Mouse (Mus musculus) neural tube, embryonic 13.5 days (tissue): ENCODE data around the gene Zfp563. TPM values are rescaled to one million over a fixed set of nuclear protein-coding genes. Genes with fewer than 3 reads are reported as not detected.

Experiments used
- ATAC-seq: fragments of 200-750 bp; cut with Nextera tagmentation; 2 replicates; pipeline ENCODE4 v1.8.0; 2017; ENCODE audit warnings: low read depth, mild to moderate bottlenecking, moderate TSS enrichment, moderate library complexity
- H3K27ac ChIP-seq: fragments of 300-500 bp; sonication (generic); replicated peaks from 2 replicates; pipeline ENCODE4 v1.5.1; 2015; ENCODE audit warnings: moderate library complexity, mild to moderate bottlenecking, inconsistent platforms
- H3K27me3 ChIP-seq: fragments of 300-500 bp; sonication (generic); 2 replicates; pipeline ENCODE4 v1.6.1; 2015; ENCODE audit warnings: mild to moderate bottlenecking, inconsistent platforms
- H3K36me3 ChIP-seq: fragments of 300-500 bp; sonication (generic); 2 replicates; pipeline ENCODE4 v1.6.1; 2015; ENCODE audit warnings: mild to moderate bottlenecking, inconsistent platforms
- H3K4me1 ChIP-seq: fragments of 300-500 bp; sonication (generic); replicated peaks from 2 replicates; pipeline ENCODE4 v1.6.1; 2015; ENCODE audit warnings: inconsistent platforms
- H3K4me2 ChIP-seq: fragments of 300-500 bp; sonication (generic); 2 replicates; pipeline ENCODE4 v1.6.1; 2015; ENCODE audit warnings: inconsistent platforms, mild to moderate bottlenecking, moderate library complexity
- H3K4me3 ChIP-seq: fragments of 300-500 bp; sonication (generic); 2 replicates; pipeline ENCODE4 v1.5.1; 2015; ENCODE audit warnings: mild to moderate bottlenecking, inconsistent platforms
- H3K9ac ChIP-seq: fragments of 300-500 bp; sonication (generic); 2 replicates; pipeline ENCODE4 v1.6.1; 2015; ENCODE audit warnings: moderate library complexity, mild to moderate bottlenecking, inconsistent platforms
- H3K9me3 ChIP-seq: fragments of 300-500 bp; sonication (generic); 2 replicates; pipeline ENCODE4 v1.6.1; 2016; ENCODE audit warnings: inconsistent platforms
- WGBS: fragments of 180-500 bp; shearing (Covaris S2); methylation state at CpG from one replicate; pipeline ENCODE4 v1.1.7; 2015; 5-methylcytosine and 5-hydroxymethylcytosine counted together
- polyA plus RNA-seq: library from polyadenylated mRNA; unstranded; fragments of >200 nt; fragmentation: Nextera tagmentation; extraction: Ambion mirVana; gene quantifications from 2 replicates; pipeline ENCODE4 v1.2.1, GENCODE M21; 2015

Zfp563 gene
- polyA plus RNA-seq = 17.7 and 23.4 TPM in 2 replicates

- peak; percentile 92 for ATAC-seq
- peak within 1 kb of the TSS; percentile 65 for H3K4me3 ChIP-seq
These were observed at the start of gene Zfp563 for GRCm38 (mm10) chr17:33089220-33089949. TSS of gene Zfp563 (plus strand) at chr17:33089310.

GRCm38 (mm10) chr17:33058791-33059190, 30.3 kb upstream of the Zfp563 start:
- Histone ChIP-seq H3K9me3 (no peaks in the 10 kb centered on the region), H3K36me3 (no peaks in the 10 kb centered on the region), H3K4me3 (no peak overlapping the region), H3K27me3 (no peaks in the 10 kb centered on the region), H3K4me1 (no peaks in the 10 kb centered on the region), H3K4me2 (no peak overlapping the region), H3K27ac (no peak overlapping the region), H3K9ac (no peak overlapping the region)
- no peak for ATAC-seq
- 23% methylated on average over 1 of the region's 1 CpGs for WGBS

More at GRCm38 (mm10) chr17:33089220-33089949, at the start of gene Zfp563:
- no peaks in the 10 kb centered on the region for H3K36me3 ChIP-seq
- H3K4me1 ChIP-seq = peaks cover 31% of the 10 kb centered on the region
- H3K27me3 ChIP-seq = no peaks in the 10 kb centered on the region
- no peaks in the 10 kb centered on the region for H3K9me3 ChIP-seq
- WGBS = 6% methylated on average over 34 of the region's 34 CpGs
- peak within 1 kb of the TSS; percentile 86 for H3K27ac ChIP-seq
- peak within 1 kb of the TSS; percentile 73 for H3K4me2 ChIP-seq
- peak within 1 kb of the TSS; percentile 83 for H3K9ac ChIP-seq

- Histone ChIP-seq H3K4me1 (no peaks in the 10 kb centered on the region), H3K9ac (no peak overlapping the region), H3K27me3 (no peaks in the 10 kb centered on the region), H3K9me3 (no peaks in the 10 kb centered on the region), H3K27ac (no peak overlapping the region), H3K36me3 (no peaks in the 10 kb centered on the region), H3K4me3 (no peak overlapping the region), H3K4me2 (no peak overlapping the region)
- 0% methylated on average over 1 of the region's 1 CpGs for WGBS
- no peak for ATAC-seq
These were observed 26.1 kb upstream of the Zfp563 start for GRCm38 (mm10) chr17:33063001-33063400.

GRCm38 (mm10) chr17:33067958-33068357, 21.2 kb upstream of the Zfp563 start, which contains the start of gene 4921501E09Rik:
TSS of gene 4921501E09Rik (minus strand) at chr17:33068058.
- Histone ChIP-seq H3K27me3 (no peaks in the 10 kb centered on the region), H3K9me3 (no peaks in the 10 kb centered on the region), H3K27ac (no peak within 1 kb of the TSS), H3K9ac (no peak within 1 kb of the TSS), H3K4me1 (no peaks in the 10 kb centered on the region), H3K36me3 (no peaks in the 10 kb centered on the region), H3K4me3 (no peak within 1 kb of the TSS), H3K4me2 (no peak within 1 kb of the TSS)
- ATAC-seq = no peak
- WGBS = 55% methylated on average over 1 of the region's 1 CpGs

GRCm38 (mm10) chr17:33091630-33092029, 2.5 kb downstream of the Zfp563 start:
- 76% methylated on average over 1 of the region's 1 CpGs for WGBS
- Histone ChIP-seq H3K4me1 (peaks cover 33% of the 10 kb centered on the region), H3K9ac (no peak overlapping the region), H3K4me3 (peak overlapping the region; percentile 83; the same call in 1 of the 2 replicates), H3K27me3 (no peaks in the 10 kb centered on the region), H3K36me3 (0 out of 2 replicates have a peak, but pooled peaks cover 4% of the 10 kb centered on the region), H3K4me2 (0 out of 2 replicates have a peak overlapping the region, but pooled peaks have one; percentile 68), H3K27ac (no peak overlapping the region), H3K9me3 (no peaks in the 10 kb centered on the region)
- no peak for ATAC-seq

GRCm38 (mm10) chr17:33092391-33093193, 3.5 kb downstream of the Zfp563 start:
- no peaks in the 10 kb centered on the region for H3K27me3 ChIP-seq
- H3K36me3 ChIP-seq = 0 out of 2 replicates have a peak, but pooled peaks cover 4% of the 10 kb centered on the region
- H3K4me2 ChIP-seq = peak overlapping the region; percentile 68
- peak overlapping the region; percentile 91 for H3K9ac ChIP-seq
- peaks cover 33% of the 10 kb centered on the region for H3K4me1 ChIP-seq
- no peaks in the 10 kb centered on the region for H3K9me3 ChIP-seq
- 2% methylated on average over 31 of the region's 31 CpGs for WGBS
- H3K4me3 ChIP-seq = peak overlapping the region; percentile 83
- H3K27ac ChIP-seq = peak overlapping the region; percentile 94
- ATAC-seq = peak; percentile 76

GRCm38 (mm10) chr17:33097396-33097795, 8.3 kb downstream of the Zfp563 start:
- no peak overlapping the region for H3K9ac ChIP-seq
- H3K27ac ChIP-seq = no peak overlapping the region
- H3K36me3 ChIP-seq = peaks cover 7% of the 10 kb centered on the region; the same call in 1 of the 2 replicates
- H3K4me3 ChIP-seq = no peak overlapping the region
- H3K27me3 ChIP-seq = no peaks in the 10 kb centered on the region
- H3K4me2 ChIP-seq = no peak overlapping the region
- no peak for ATAC-seq
- no peaks in the 10 kb centered on the region for H3K9me3 ChIP-seq
- WGBS = 88% methylated on average over 2 of the region's 2 CpGs
- peaks cover 17% of the 10 kb centered on the region for H3K4me1 ChIP-seq

GRCm38 (mm10) chr17:33124546-33124945, 35.4 kb downstream of the Zfp563 start:
- Histone ChIP-seq H3K4me3 (no peak overlapping the region), H3K4me1 (no peaks in the 10 kb centered on the region), H3K27me3 (no peaks in the 10 kb centered on the region), H3K4me2 (no peak overlapping the region), H3K27ac (no peak overlapping the region), H3K9me3 (no peaks in the 10 kb centered on the region), H3K36me3 (no peaks in the 10 kb centered on the region), H3K9ac (no peak overlapping the region)
- no peak for ATAC-seq

GRCm38 (mm10) chr17:33126257-33126656, 37.1 kb downstream of the Zfp563 start:
- no peaks in the 10 kb centered on the region for H3K9me3 ChIP-seq
- H3K4me1 ChIP-seq = no peaks in the 10 kb centered on the region
- 53% methylated on average over 2 of the region's 2 CpGs for WGBS
- H3K27ac ChIP-seq = no peak overlapping the region
- H3K27me3 ChIP-seq = no peaks in the 10 kb centered on the region
- no peak for ATAC-seq
- no peak overlapping the region for H3K4me3 ChIP-seq
- H3K9ac ChIP-seq = no peak overlapping the region
- no peaks in the 10 kb centered on the region for H3K36me3 ChIP-seq
- no peak overlapping the region for H3K4me2 ChIP-seq

GRCm38 (mm10) chr17:33139261-33139820, 50.2 kb downstream of the Zfp563 start, which contains the start of gene Morc2b:
TSS of gene Morc2b (minus strand) at chr17:33139683.
- Histone ChIP-seq H3K4me1 (no peaks in the 10 kb centered on the region), H3K27ac (no peak within 1 kb of the TSS), H3K4me3 (no peak within 1 kb of the TSS), H3K4me2 (no peak within 1 kb of the TSS), H3K36me3 (no peaks in the 10 kb centered on the region), H3K9me3 (peaks cover 12% of the 10 kb centered on the region; the same call in 1 of the 2 replicates), H3K27me3 (no peaks in the 10 kb centered on the region), H3K9ac (no peak within 1 kb of the TSS)
- ATAC-seq = no peak
- whole genome bisulfite sequencing = 73% methylated on average over 18 of the region's 18 CpGs
